Mouse (Mus musculus) adrenal gland, adult 2 months (tissue): Measurements from ENCODE around the gene Cdkal1. TPM values are rescaled to one million over a fixed set of nuclear protein-coding genes. Genes with fewer than 3 reads are reported as not detected.

Experiments used
- DNase-seq: peaks from one replicate; pipeline ENCODE4 v3.0.0; 2021
- polyA plus RNA-seq: library from polyadenylated mRNA; depleted of rRNA; stranded (reverse); fragments of >200 nt; gene quantifications from 2 replicates; pipeline ENCODE4 v1.2.3, GENCODE M21; 2012
- total RNA-seq, 2 experiments: library from RNA; stranded (reverse); gene quantifications; 2 replicates each; pipeline ENCODE4 v1.2.3; 2021

Cdkal1 gene
- total and polyA plus RNA-seq, 3 experiments, result 0.73 to 29.0 (median 22.0) TPM

GRCm38 (mm10) chr13:29810780-29811179, 44.7 kb downstream of the Cdkal1 start:
- no peak for DNase-seq

GRCm38 (mm10) chr13:29808383-29808782, 47.1 kb downstream of the Cdkal1 start:
- DNase-seq, result no peak

- DNase-seq, result no peak
Measured at GRCm38 (mm10) chr13:29807930-29808329, 47.5 kb downstream of the Cdkal1 start.

GRCm38 (mm10) chr13:29806871-29807270, 48.6 kb downstream of the Cdkal1 start:
- DNase-seq, result no peak

GRCm38 (mm10) chr13:29805296-29805695, 50.2 kb downstream of the Cdkal1 start:
- no peak for DNase-seq

GRCm38 (mm10) chr13:29804034-29804433, 51.4 kb downstream of the Cdkal1 start:
- no peak for DNase-seq

GRCm38 (mm10) chr13:29802699-29803098, 52.8 kb downstream of the Cdkal1 start:
- DNase-seq, result no peak

- no peak for DNase-seq
Measured at GRCm38 (mm10) chr13:29800078-29800477, 55.4 kb downstream of the Cdkal1 start.

GRCm38 (mm10) chr13:29792112-29792511, 63.4 kb downstream of the Cdkal1 start:
- DNase-seq, result no peak

- DNase-seq, result no peak
Measured at GRCm38 (mm10) chr13:29791439-29791838, 64.0 kb downstream of the Cdkal1 start.

GRCm38 (mm10) chr13:29786984-29787383, 68.5 kb downstream of the Cdkal1 start:
- no peak for DNase-seq

- DNase-seq, result no peak
Measured at GRCm38 (mm10) chr13:29784894-29785293, 70.6 kb downstream of the Cdkal1 start.

- DNase-seq, result no peak
Measured at GRCm38 (mm10) chr13:29781332-29781731, 74.1 kb downstream of the Cdkal1 start.

GRCm38 (mm10) chr13:29780713-29781112, 74.8 kb downstream of the Cdkal1 start:
- DNase-seq, result peak; percentile 19

- no peak for DNase-seq
Measured at GRCm38 (mm10) chr13:29779519-29779918, 76.0 kb downstream of the Cdkal1 start.

GRCm38 (mm10) chr13:29779116-29779515, 76.4 kb downstream of the Cdkal1 start:
- no peak for DNase-seq

- DNase-seq, result peak; percentile 17
Measured at GRCm38 (mm10) chr13:29778124-29778523, 77.3 kb downstream of the Cdkal1 start.

- DNase-seq, result no peak
Measured at GRCm38 (mm10) chr13:29777225-29777624, 78.2 kb downstream of the Cdkal1 start.

- no peak for DNase-seq
Measured at GRCm38 (mm10) chr13:29775603-29776230, 79.8 kb downstream of the Cdkal1 start.

- DNase-seq, result peak; percentile 27
Measured at GRCm38 (mm10) chr13:29773563-29773962, 81.9 kb downstream of the Cdkal1 start.

- no peak for DNase-seq
Measured at GRCm38 (mm10) chr13:29772970-29773369, 82.5 kb downstream of the Cdkal1 start.

- DNase-seq, result peak; percentile 39
Measured at GRCm38 (mm10) chr13:29769647-29770436, 85.6 kb downstream of the Cdkal1 start.

GRCm38 (mm10) chr13:29768104-29768503, 87.4 kb downstream of the Cdkal1 start:
- no peak for DNase-seq

- DNase-seq, result no peak
Measured at GRCm38 (mm10) chr13:29767587-29767986, 87.9 kb downstream of the Cdkal1 start.
